8 mouse cellular contexts compared by ENCODE assay signal in genomic region chr11:102224686-102225085, GRCm38 (mm10). TPM values are rescaled to one million over a fixed set of nuclear protein-coding genes. Genes with fewer than 3 reads are reported as not detected.
DNase-seq lines count a peak whose midpoint lies in the region; ATAC-seq lines count a peak whose summit lies in the region.

No protein-coding gene starts in this region.

- no peaks in the 10 kb centered on the region for H3K9me3 ChIP-seq in heart, embryonic 10.5 days
- H3K9me3 ChIP-seq in limb, embryonic 12.5 days: no peaks in the 10 kb centered on the region
- H3K9me3 ChIP-seq in neural tube, embryonic 15.5 days (replicated peaks): no peaks in the 10 kb centered on the region

- DNase-seq in gastrocnemius, postnatal 14 days: peak; percentile 47
- DNase-seq in gastrocnemius, adult 18-20 months (ENCODE audit: low spot score): no peak
- peak; percentile 55 to 56 for DNase-seq in adrenal gland, adult 18-20 months (ENCODE audit: low spot score in 2 of 2)
- DNase-seq in heart, embryonic 10.5 days (ENCODE audit: low spot score): no peak
- DNase-seq in spleen, adult 12 weeks (ENCODE audit: low spot score): no peak

- ATAC-seq in limb, embryonic 12.5 days (ENCODE audit: insufficient number of reproducible peaks, insufficient read depth, low FRiP score, low TSS enrichment, low read depth): no peak
- no peak for ATAC-seq in neural tube, embryonic 15.5 days (ENCODE audit: low FRiP score)
- ATAC-seq in megakaryocyte progenitor cell, adult 5-6 weeks (replicated peaks; ENCODE audit: poor library complexity): no peak

- no peaks in the 10 kb centered on the region for H3K27me3 ChIP-seq in heart, embryonic 10.5 days (ENCODE audit: insufficient read depth, poor library complexity, severe bottlenecking)
- H3K27me3 ChIP-seq in limb, embryonic 12.5 days: peaks cover 30% of the 10 kb centered on the region
- no peaks in the 10 kb centered on the region for H3K27me3 ChIP-seq in neural tube, embryonic 15.5 days (replicated peaks)

- peak overlapping the region; percentile 53; the same call in 1 of the 2 replicates for H3K27ac ChIP-seq in heart, embryonic 10.5 days
- no peak overlapping the region for H3K27ac ChIP-seq in limb, embryonic 12.5 days
- no peak overlapping the region for H3K27ac ChIP-seq in neural tube, embryonic 15.5 days (replicated peaks)

- 5% methylated on average over 22 of the region's 22 CpGs for WGBS in heart, embryonic 10.5 days
- WGBS in limb, embryonic 12.5 days: 8% methylated on average over 22 of the region's 22 CpGs
- WGBS in neural tube, embryonic 15.5 days: 7% methylated on average over 22 of the region's 22 CpGs

- H3K4me3 ChIP-seq in heart, embryonic 10.5 days: peak overlapping the region; percentile 53
- peak overlapping the region; percentile 23 for H3K4me3 ChIP-seq in limb, embryonic 12.5 days (replicated peaks)
- H3K4me3 ChIP-seq in neural tube, embryonic 15.5 days (replicated peaks): 0 out of 2 replicates have a peak overlapping the region, but pooled peaks have one; percentile 13

- peak overlapping the region; percentile 49 for H3K4me2 ChIP-seq in limb, embryonic 12.5 days
- peak overlapping the region; percentile 47 for H3K4me2 ChIP-seq in neural tube, embryonic 15.5 days

- intact Hi-C loops in gastrocnemius, postnatal 14 days (cut with DNase I; ENCODE audit: low total_unique reads): loop anchor here (5.0 kb wide), 1 partner anchor 32 kb away; no protein-coding TSS in a partner anchor

- peaks cover 11% of the 10 kb centered on the region for H3K36me3 ChIP-seq in heart, embryonic 10.5 days
- H3K36me3 ChIP-seq in limb, embryonic 12.5 days: peaks cover 27% of the 10 kb centered on the region; the same call in 1 of the 2 replicates
- H3K36me3 ChIP-seq in neural tube, embryonic 15.5 days: peaks cover 7% of the 10 kb centered on the region; the same call in 1 of the 2 replicates

- H3K4me1 ChIP-seq in heart, embryonic 10.5 days: peaks cover 100% of the 10 kb centered on the region
- H3K4me1 ChIP-seq in limb, embryonic 12.5 days (replicated peaks): peaks cover 71% of the 10 kb centered on the region
- H3K4me1 ChIP-seq in neural tube, embryonic 15.5 days: peaks cover 84% of the 10 kb centered on the region

- peak overlapping the region; percentile 42; the same call in 1 of the 2 replicates for H3K9ac ChIP-seq in limb, embryonic 12.5 days (replicated peaks)
- H3K9ac ChIP-seq in neural tube, embryonic 15.5 days (replicated peaks): 0 out of 2 replicates have a peak overlapping the region, but pooled peaks have one; percentile 23

RNA-seq across cellular contexts. Expression of gene Hdac5, which starts 5.3 kb away (rescaled TPM):
- 10 to 100 TPM; 59.5 to 65.6 TPM for total RNA-seq in gastrocnemius, postnatal 14 days (2021)
- total RNA-seq in gastrocnemius, adult 18-20 months (2021): 100 to 1,000 TPM in 1 of 2 experiments, 10 to 100 TPM in 1; 73.6 to 104 TPM
- total RNA-seq in adrenal gland, adult 18-20 months (2021): 100 to 1,000 TPM in 1 of 2 experiments, 10 to 100 TPM in 1; 79.1 to 115 TPM
- 84.9 and 103 TPM in 2 replicates for polyA plus RNA-seq in heart, embryonic 10.5 days (2016; fragmentation: Nextera tagmentation; extraction: Ambion mirVana)
- 58.1 and 64.3 TPM in 2 replicates for polyA plus RNA-seq in limb, embryonic 12.5 days (2016; fragmentation: Nextera tagmentation; extraction: Ambion mirVana)
- 74.0 and 77.4 TPM in 2 replicates for polyA plus RNA-seq in neural tube, embryonic 15.5 days (2015; fragmentation: Nextera tagmentation; extraction: Ambion mirVana)
- total RNA-seq in megakaryocyte progenitor cell, adult 5-6 weeks (2015): 18.6 and 20.6 TPM in 2 replicates
- 18.7 and 22.1 TPM in 2 replicates for total RNA-seq in megakaryocyte progenitor cell, adult 5-6 weeks (2017)

RNA-seq across cellular contexts. Expression of gene BC030867, which starts 24.0 kb away (rescaled TPM):
- total RNA-seq in gastrocnemius, postnatal 14 days (2021): under 1 TPM; 0.11 to 0.47 TPM
- total RNA-seq in gastrocnemius, adult 18-20 months (2021): not detected
- under 1 TPM in 1 of 2 experiments, not detected in 1; 0.46 TPM for total RNA-seq in adrenal gland, adult 18-20 months (2021)
- 16.5 and 19.4 TPM in 2 replicates for polyA plus RNA-seq in heart, embryonic 10.5 days (2016; fragmentation: Nextera tagmentation; extraction: Ambion mirVana)
- polyA plus RNA-seq in limb, embryonic 12.5 days (2016; fragmentation: Nextera tagmentation; extraction: Ambion mirVana): 21.7 and 23.5 TPM in 2 replicates
- 2.2 and 5.1 TPM in 2 replicates for polyA plus RNA-seq in neural tube, embryonic 15.5 days (2015; fragmentation: Nextera tagmentation; extraction: Ambion mirVana)
- total RNA-seq in megakaryocyte progenitor cell, adult 5-6 weeks (2015): 20.7 and 21.1 TPM in 2 replicates
- total RNA-seq in megakaryocyte progenitor cell, adult 5-6 weeks (2017): 5.9 and 6.7 TPM in 2 replicates

RNA-seq across cellular contexts. Expression of gene G6pc3, which starts 35.3 kb away (rescaled TPM):
- 10 to 100 TPM; 36.1 to 36.2 TPM for total RNA-seq in gastrocnemius, postnatal 14 days (2021)
- total RNA-seq in gastrocnemius, adult 18-20 months (2021): 10 to 100 TPM; 60.4 to 61.1 TPM
- 100 to 1,000 TPM; 121 to 128 TPM for total RNA-seq in adrenal gland, adult 18-20 months (2021)
- 35.0 and 40.9 TPM in 2 replicates for polyA plus RNA-seq in heart, embryonic 10.5 days (2016; fragmentation: Nextera tagmentation; extraction: Ambion mirVana)
- polyA plus RNA-seq in limb, embryonic 12.5 days (2016; fragmentation: Nextera tagmentation; extraction: Ambion mirVana): 36.6 and 36.8 TPM in 2 replicates
- polyA plus RNA-seq in neural tube, embryonic 15.5 days (2015; fragmentation: Nextera tagmentation; extraction: Ambion mirVana): 40.4 and 42.0 TPM in 2 replicates
- 106 and 144 TPM in 2 replicates for total RNA-seq in megakaryocyte progenitor cell, adult 5-6 weeks (2015)
- 61.8 and 65.0 TPM in 2 replicates for total RNA-seq in megakaryocyte progenitor cell, adult 5-6 weeks (2017)

RNA-seq across cellular contexts. Expression of gene Lsm12, which starts 39.6 kb away (rescaled TPM):
- total RNA-seq in gastrocnemius, postnatal 14 days (2021): 10 to 100 TPM; 69.9 to 76.0 TPM
- total RNA-seq in gastrocnemius, adult 18-20 months (2021): 100 to 1,000 TPM; 102 to 105 TPM
- 100 to 1,000 TPM in 1 of 2 experiments, 10 to 100 TPM in 1; 83.9 to 102 TPM for total RNA-seq in adrenal gland, adult 18-20 months (2021)
- 90.9 and 108 TPM in 2 replicates for polyA plus RNA-seq in heart, embryonic 10.5 days (2016; fragmentation: Nextera tagmentation; extraction: Ambion mirVana)
- polyA plus RNA-seq in limb, embryonic 12.5 days (2016; fragmentation: Nextera tagmentation; extraction: Ambion mirVana): 103 TPM in 2 replicates
- polyA plus RNA-seq in neural tube, embryonic 15.5 days (2015; fragmentation: Nextera tagmentation; extraction: Ambion mirVana): 111 and 121 TPM in 2 replicates
- total RNA-seq in megakaryocyte progenitor cell, adult 5-6 weeks (2015): 127 and 133 TPM in 2 replicates
- 67.8 and 79.1 TPM in 2 replicates for total RNA-seq in megakaryocyte progenitor cell, adult 5-6 weeks (2017)

RNA-seq across cellular contexts. Expression of gene Asb16, which starts 43.9 kb away (rescaled TPM):
- 10 to 100 TPM; 58.9 to 61.2 TPM for total RNA-seq in gastrocnemius, postnatal 14 days (2021)
- total RNA-seq in gastrocnemius, adult 18-20 months (2021): 10 to 100 TPM; 86.0 to 97.5 TPM
- total RNA-seq in adrenal gland, adult 18-20 months (2021): under 1 TPM; 0.30 to 0.61 TPM
- 0.06 and 0.08 TPM in 2 replicates for polyA plus RNA-seq in heart, embryonic 10.5 days (2016; fragmentation: Nextera tagmentation; extraction: Ambion mirVana)
- 0.16 and 0.19 TPM in 2 replicates for polyA plus RNA-seq in limb, embryonic 12.5 days (2016; fragmentation: Nextera tagmentation; extraction: Ambion mirVana)
- polyA plus RNA-seq in neural tube, embryonic 15.5 days (2015; fragmentation: Nextera tagmentation; extraction: Ambion mirVana): 0.10 and 0.12 TPM in 2 replicates
- 1.5 and 2.0 TPM in 2 replicates for total RNA-seq in megakaryocyte progenitor cell, adult 5-6 weeks (2015)
- 0.54 and 0.58 TPM in 2 replicates for total RNA-seq in megakaryocyte progenitor cell, adult 5-6 weeks (2017)

Comparison
In these comparisons a context has a peak if more than half of its experiments do, and no peak if none do; other contexts are left out.
1. DNase-seq: peak in gastrocnemius, postnatal 14 days (single experiment) and adrenal gland, adult 18-20 months (2 of 2); none in gastrocnemius, adult 18-20 months (single experiment), heart, embryonic 10.5 days (single experiment) and spleen, adult 12 weeks (single experiment).
2. RNA of gene BC030867, which starts 24.0 kb away (total RNA-seq): 5.9 to 21.1 TPM in megakaryocyte progenitor cell, adult 5-6 weeks; 0.11 to 0.47 TPM in gastrocnemius, postnatal 14 days, 0.46 TPM in adrenal gland, adult 18-20 months and not detected in gastrocnemius, adult 18-20 months; every median in the first group is over 4 times any median in the second.
3. Peak in every context shown above with its lines, with median percentiles within 50 percentile points of each other: H3K4me3 ChIP-seq.